Mouse (Mus musculus) myocyte (in vitro differentiated cells): ENCODE measurements around the gene Catspere2.
"Not testable (repeated sequence)": the region's sequence is repeated elsewhere in the genome, so short reads cannot be mapped to it uniquely, and the experiment has no call there.

Source experiments
- CEBPB ChIP-seq: IDR thresholded peaks from 2 replicates; pipeline ENCODE4 v1.6.1; 2011; ENCODE audit warnings: mild to moderate bottlenecking, moderate library complexity; ENCODE audit not compliant: poor library complexity, insufficient read depth, severe bottlenecking
- E2F4 ChIP-seq: IDR thresholded peaks from one replicate; pipeline ENCODE4 v1.6.1; 2011; ENCODE audit warnings: mild to moderate bottlenecking, control low read depth, moderate library complexity; ENCODE audit not compliant: insufficient read depth
- POLR2A ChIP-seq: IDR thresholded peaks from one replicate; pipeline ENCODE4 v1.6.1; 2011; ENCODE audit warnings: low read depth, mild to moderate bottlenecking, control low read depth, moderate library complexity; ENCODE audit not compliant: insufficient read length
- POLR2AphosphoS2 ChIP-seq: IDR thresholded peaks from one replicate; pipeline ENCODE4 v1.6.1; 2011; ENCODE audit warnings: low read depth, control low read depth; ENCODE audit not compliant: insufficient read length
- REST ChIP-seq: IDR thresholded peaks from one replicate; pipeline ENCODE4 v1.6.1; 2011; ENCODE audit warnings: mild to moderate bottlenecking, control low read depth, moderate library complexity; ENCODE audit not compliant: insufficient read depth, insufficient read length
- SRF ChIP-seq: IDR thresholded peaks from one replicate; pipeline ENCODE4 v1.6.1; 2011; ENCODE audit warnings: low read depth; ENCODE audit not compliant: control insufficient read depth, insufficient read length
- TCF3 ChIP-seq: IDR thresholded peaks from one replicate; pipeline ENCODE4 v1.6.1; 2011; ENCODE audit warnings: low read depth, control low read depth; ENCODE audit not compliant: insufficient read length
- USF1 ChIP-seq: IDR thresholded peaks from one replicate; pipeline ENCODE4 v1.6.1; 2011; ENCODE audit warnings: low read depth, mild to moderate bottlenecking, control low read depth, moderate library complexity

DNA sequence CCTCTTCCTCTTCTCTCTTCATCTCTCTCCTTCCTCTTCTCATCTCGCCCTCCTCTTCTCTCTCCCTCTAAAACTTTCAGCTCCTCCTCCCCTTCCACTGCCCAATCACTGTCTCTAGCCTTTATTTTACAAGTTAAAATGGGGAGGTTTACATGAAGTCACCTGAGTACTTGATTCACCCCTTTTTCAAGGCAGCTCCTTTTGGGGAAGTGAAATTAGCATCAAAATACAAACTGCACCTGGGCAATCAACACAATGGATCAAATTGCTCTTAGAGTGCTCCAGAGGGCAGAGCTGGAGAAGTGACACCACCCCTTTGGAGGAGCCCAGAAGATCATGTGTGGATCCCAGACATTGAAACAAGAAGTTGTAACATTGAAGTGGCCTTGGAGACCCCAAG, 4.3 kb downstream of the Catspere2 start:
- TF ChIP-seq CEBPB, POLR2AphosphoS2, SRF, USF1, POLR2A, REST, E2F4, TCF3: not testable (repeated sequence)
